Mouse (Mus musculus): ENCODE results near the gene Fgf11.

DNA sequence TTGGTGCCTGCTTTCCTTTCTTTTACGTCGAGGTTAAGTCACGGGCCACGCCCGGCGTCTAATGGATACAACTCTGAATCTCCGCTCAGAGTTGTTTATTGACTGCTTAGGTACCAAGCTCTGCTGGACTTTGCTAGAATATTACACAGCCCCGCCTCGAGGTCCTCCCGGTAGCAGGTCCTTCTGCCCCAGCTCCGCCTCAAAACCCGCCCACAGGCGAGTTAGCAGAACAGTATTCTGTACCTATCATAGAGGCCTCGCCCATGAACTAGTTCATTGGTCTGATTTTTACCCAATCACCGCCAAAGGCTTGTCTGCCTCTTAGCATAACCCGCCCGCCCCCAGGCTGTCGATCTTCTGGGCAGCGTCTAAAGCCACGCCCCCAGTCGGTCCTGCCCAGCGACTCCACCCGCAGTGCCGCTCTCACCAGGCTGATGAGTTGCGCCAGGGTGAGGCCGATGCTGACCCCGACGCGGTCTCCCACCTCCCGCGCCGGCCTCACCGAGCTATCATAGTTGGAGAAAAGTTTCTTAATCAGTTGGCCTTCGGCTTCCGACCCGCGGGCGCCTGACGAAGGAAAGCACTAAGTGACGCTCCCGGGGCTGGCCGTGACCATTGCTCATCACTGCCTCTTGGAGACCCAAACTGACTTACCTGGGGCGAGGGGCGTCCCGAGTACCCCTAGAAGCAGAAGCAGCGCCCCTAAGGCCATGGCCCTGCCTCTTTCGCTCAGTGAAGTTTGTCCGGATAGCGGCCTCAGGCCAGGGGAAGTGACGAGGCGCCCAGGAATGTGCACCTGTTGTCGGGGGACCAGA is 6.3 kb downstream of the Fgf11 start, which contains the start of gene Chrnb1:
- no peak for TF ChIP-seq CTCF (IDR thresholded peaks at IDR 0.05; ENCODE audit: extremely low read depth, insufficient read depth, insufficient read length, insufficient replicate concordance)
- peak; percentile 51 for TF ChIP-seq POLR2A (IDR thresholded peaks at IDR 0.05; ENCODE audit: low read depth, low read length)

Data from spleen, adult 2 months (tissue).